9 mouse cellular contexts compared by ENCODE assay signal in the genomic region with DNA sequence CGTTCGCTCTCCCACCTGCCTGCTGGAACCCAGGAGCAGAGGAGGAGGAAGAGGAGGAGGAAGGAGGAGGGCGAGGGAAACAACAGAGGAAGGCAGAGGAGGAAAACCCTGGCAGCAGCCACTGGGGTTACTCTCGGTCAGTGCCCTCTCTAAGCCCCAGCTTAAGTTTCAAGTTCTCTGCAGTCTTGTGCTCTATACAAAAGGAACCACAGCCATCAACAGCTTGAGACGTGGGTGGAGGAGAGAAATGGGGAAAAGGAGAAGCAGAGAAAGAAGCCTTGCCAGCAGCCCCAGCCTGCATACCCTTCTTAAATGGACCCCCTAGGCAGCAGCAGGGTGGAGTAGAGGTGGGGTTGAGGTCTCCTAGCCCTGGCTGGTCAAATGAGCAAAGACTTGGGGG. TPM values are rescaled to one million over a fixed set of nuclear protein-coding genes. Genes with fewer than 3 reads are reported as not detected.
A peak's percentile ranks its signal among the peaks of the same experiment; 100 is the strongest.
DNase-seq lines count a peak whose midpoint lies in the region; ATAC-seq and TF ChIP-seq lines count a peak whose summit lies in the region.
"Had no signal": no experiment of that assay in that cellular context is flagged by ENCODE, and none has a peak within 500 bp of the region (broad histone marks: within the 10 kb centered on the region; RNA-seq: fewer than 3 reads in every experiment).

No protein-coding gene starts in this region.

- no peak for TF ChIP-seq CTCF in thymus, adult 2 months (IDR thresholded peaks at IDR 0.05; ENCODE audit: borderline replicate concordance, control insufficient read depth, extremely low read depth, insufficient read depth, low read length, poor library complexity)
- TF ChIP-seq CTCF in heart, postnatal 0 days (IDR thresholded peaks at IDR 0.05; ENCODE audit: low read depth) = no peak
- TF ChIP-seq CTCF in liver, postnatal 0 days (IDR thresholded peaks at IDR 0.05; ENCODE audit: low read depth) = no peak

- intact Hi-C loops in heart, postnatal 25 days (cut with DNase I) = loop anchor here (5.0 kb wide), 2 partner anchors 81 to 101 kb away; no protein-coding TSS in a partner anchor

- H3K9me3 ChIP-seq in heart, postnatal 0 days (replicated peaks; ENCODE audit: control insufficient read depth, low read length) = no peaks in the 10 kb centered on the region
- H3K9me3 ChIP-seq in liver, postnatal 0 days (ENCODE audit: low read length) = no peaks in the 10 kb centered on the region
- H3K9me3 ChIP-seq: limb, embryonic 15.5 days had no signal

- H3K27me3 ChIP-seq in thymus, adult 2 months (ENCODE audit: control insufficient read depth, insufficient read depth, low read length) = no peaks in the 10 kb centered on the region
- no peaks in the 10 kb centered on the region for H3K27me3 ChIP-seq in heart, postnatal 0 days (ENCODE audit: control insufficient read depth, insufficient read depth, low read length)
- H3K27me3 ChIP-seq in liver, postnatal 0 days (ENCODE audit: insufficient read depth, low read length) = no peaks in the 10 kb centered on the region
- H3K27me3 ChIP-seq: limb, embryonic 15.5 days had no signal

- H3K4me2 ChIP-seq in heart, postnatal 0 days (ENCODE audit: low read depth, low read length) = no peak overlapping the region
- no peak overlapping the region for H3K4me2 ChIP-seq in liver, postnatal 0 days (ENCODE audit: low read depth, low read length)
- H3K4me2 ChIP-seq: limb, embryonic 15.5 days had no signal

- 17% methylated on average over 2 of the region's 5 CpGs for WGBS in thymus, adult 2 months
- 48% methylated on average over 3 of the region's 5 CpGs for WGBS in heart, postnatal 0 days
- WGBS in liver, postnatal 0 days (ENCODE audit: insufficient replicate concordance) = 16% methylated on average over 3 of the region's 5 CpGs

- H3K4me3 ChIP-seq in thymus, adult 2 months (ENCODE audit: control insufficient read depth, insufficient read depth, low read length) = no peak overlapping the region
- H3K4me3 ChIP-seq in heart, postnatal 0 days (ENCODE audit: low read depth, low read length) = no peak overlapping the region
- H3K4me3 ChIP-seq in liver, postnatal 0 days (ENCODE audit: low read depth, low read length) = no peak overlapping the region
- H3K4me3 ChIP-seq: limb, embryonic 15.5 days had no signal

- 0 out of 2 replicates have a peak, but pooled peaks have one; percentile 28 for ATAC-seq in heart, postnatal 0 days (ENCODE audit: insufficient read depth, low read depth)
- no peak for ATAC-seq in liver, postnatal 0 days

- H3K27ac ChIP-seq in thymus, adult 2 months (ENCODE audit: control insufficient read depth, insufficient read depth, low read length) = no peak overlapping the region
- H3K27ac ChIP-seq in heart, postnatal 0 days (ENCODE audit: low read depth) = peak overlapping the region; percentile 75
- H3K27ac ChIP-seq in liver, postnatal 0 days (ENCODE audit: low read depth) = peak overlapping the region; percentile 77
- H3K27ac ChIP-seq: limb, embryonic 15.5 days had no signal

- peak; percentile 53 to 70 for DNase-seq in heart, adult 18-20 months
- DNase-seq in heart, postnatal 25 days (ENCODE audit: low spot score) = no peak
- peak; percentile 6 for DNase-seq in thymus, adult 2 months
- no peak for DNase-seq in thymus, postnatal 25 days
- no peak for DNase-seq in heart, postnatal 0 days (ENCODE audit: low spot score)
- DNase-seq in liver, postnatal 0 days = no peak
- no peak for DNase-seq in cerebellum, adult 18-20 months
- DNase-seq in urinary bladder, postnatal 10 days (ENCODE audit: low spot score) = no peak

- no peak for TF ChIP-seq POLR2A in thymus, adult 2 months (IDR thresholded peaks at IDR 0.05; ENCODE audit: control insufficient read depth, extremely low read depth, insufficient read depth, low read length, poor library complexity)

- no peak overlapping the region for H3K9ac ChIP-seq in heart, postnatal 0 days (replicated peaks; ENCODE audit: low read depth, low read length)
- no peak overlapping the region for H3K9ac ChIP-seq in liver, postnatal 0 days (replicated peaks)
- H3K9ac ChIP-seq: limb, embryonic 15.5 days had no signal

- H3K36me3 ChIP-seq in thymus, adult 2 months (ENCODE audit: control insufficient read depth, insufficient read depth, low read length) = no peaks in the 10 kb centered on the region
- peaks cover 9% of the 10 kb centered on the region for H3K36me3 ChIP-seq in heart, postnatal 0 days (replicated peaks; ENCODE audit: control insufficient read depth, insufficient read depth, low read length)
- H3K36me3 ChIP-seq in liver, postnatal 0 days (replicated peaks; ENCODE audit: insufficient read depth, low read length) = peaks cover 16% of the 10 kb centered on the region; the same call in 1 of the 2 replicates
- H3K36me3 ChIP-seq: limb, embryonic 15.5 days had no signal

- no peak for TF ChIP-seq EP300 in heart, postnatal 0 days (IDR thresholded peaks at IDR 0.05; ENCODE audit: low read depth)
- no peak for TF ChIP-seq EP300 in liver, postnatal 0 days (IDR thresholded peaks at IDR 0.05; ENCODE audit: low read depth)

- H3K4me1 ChIP-seq in thymus, adult 2 months (replicated peaks; ENCODE audit: control insufficient read depth, insufficient read depth, low read length) = peaks cover 10% of the 10 kb centered on the region
- H3K4me1 ChIP-seq in heart, postnatal 0 days (ENCODE audit: control insufficient read depth, insufficient read depth) = peaks cover 5% of the 10 kb centered on the region
- peaks cover 37% of the 10 kb centered on the region for H3K4me1 ChIP-seq in liver, postnatal 0 days (ENCODE audit: insufficient read depth)

RNA-seq across cellular contexts. Expression of gene Abca1, which starts 43.8 kb away (rescaled TPM):
- 10 to 100 TPM; 15.8 to 17.9 TPM for total RNA-seq in heart, adult 18-20 months (2021)
- total RNA-seq in heart, postnatal 25 days (2021) = 10 to 100 TPM; 13.6 to 19.7 TPM
- polyA plus RNA-seq in thymus, adult 2 months (2012; rRNA removed) = 13.8 and 15.4 TPM in 2 replicates
- total RNA-seq in heart, postnatal 0 days (2014; rRNA removed; ENCODE audit: low replicate concordance) = 18.1 and 18.3 TPM in 2 replicates
- 3.1 and 3.7 TPM in 2 replicates for polyA plus RNA-seq in heart, postnatal 0 days (2015; fragmentation: Nextera tagmentation; extraction: Ambion mirVana)
- polyA plus RNA-seq in liver, postnatal 0 days (2015; fragmentation: Nextera tagmentation; extraction: Ambion mirVana) = 9.9 and 11.0 TPM in 2 replicates

Comparison
In these comparisons a context has a peak if more than half of its experiments do, and no peak if none do; other contexts are left out.
1. DNase-seq: peak in heart, adult 18-20 months (2 of 2) and thymus, adult 2 months (single experiment); none in heart, postnatal 25 days (single experiment), thymus, postnatal 25 days (single experiment), heart, postnatal 0 days (single experiment), liver, postnatal 0 days (single experiment), cerebellum, adult 18-20 months (0 of 2) and urinary bladder, postnatal 10 days (single experiment).